Mouse (Mus musculus): ENCODE results near the gene Tmem63a. TPM values are rescaled to one million over a fixed set of nuclear protein-coding genes. Genes with fewer than 3 reads are reported as not detected.

Gene Tmem63a
- polyA plus RNA-seq, 2 experiments: 18.2 to 47.9 TPM

DNA sequence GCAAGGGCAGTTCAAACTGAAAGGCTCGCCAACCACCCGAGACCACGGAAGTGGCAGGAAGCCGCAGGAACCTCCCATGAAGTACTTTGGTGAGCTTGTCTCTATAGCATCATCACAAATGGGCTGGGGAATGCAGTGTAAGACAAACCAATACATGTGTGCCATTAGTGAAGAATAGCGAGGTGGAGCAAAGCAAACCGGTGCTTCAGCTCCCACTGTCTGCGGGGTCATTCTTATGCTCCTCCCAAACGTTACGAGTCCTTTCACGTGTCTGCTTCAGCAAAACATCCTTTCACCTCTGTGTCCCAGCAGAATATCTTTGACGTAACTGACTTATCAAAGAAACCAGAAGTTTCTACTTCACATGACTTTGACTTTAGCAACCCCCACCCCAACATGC, 25.7 kb upstream of the Tmem63a start:
- no peak overlapping the region for H3K4me3 ChIP-seq (replicated peaks; ENCODE audit: low read length)
- no peak for DNase-seq (ENCODE audit: low spot score)
- no peaks in the 10 kb centered on the region for H3K9me3 ChIP-seq (ENCODE audit: control insufficient read depth, low read length)
- no peaks in the 10 kb centered on the region for H3K36me3 ChIP-seq (ENCODE audit: control insufficient read depth, insufficient read depth, low read length)
- H3K27ac ChIP-seq (replicated peaks; ENCODE audit: low read depth, low read length): no peak overlapping the region
- H3K4me1 ChIP-seq (ENCODE audit: control insufficient read depth, insufficient read depth, low read length): peaks cover 21% of the 10 kb centered on the region
- no peak for TF ChIP-seq POLR2A (IDR thresholded peaks at IDR 0.05; ENCODE audit: borderline replicate concordance, extremely low read depth, insufficient read depth, insufficient read length)
- H3K27me3 ChIP-seq (ENCODE audit: control insufficient read depth, insufficient read depth, low read length): no peaks in the 10 kb centered on the region
- WGBS: 87% methylated on average over 11 of the region's 11 CpGs
- no peak for ATAC-seq (ENCODE audit: low FRiP score, low read depth)
- no peak overlapping the region for H3K4me2 ChIP-seq (replicated peaks; ENCODE audit: low read depth, low read length, severe bottlenecking)
- H3K9ac ChIP-seq (ENCODE audit: low read depth, low read length, severe bottlenecking): no peak overlapping the region

GRCm38 (mm10) chr1:180917053-180917452, 25.1 kb upstream of the Tmem63a start:
- peaks cover 17% of the 10 kb centered on the region for H3K4me1 ChIP-seq (ENCODE audit: control insufficient read depth, insufficient read depth, low read length)
- no peak overlapping the region for H3K4me2 ChIP-seq (replicated peaks; ENCODE audit: low read depth, low read length, severe bottlenecking)
- H3K36me3 ChIP-seq (ENCODE audit: control insufficient read depth, insufficient read depth, low read length): no peaks in the 10 kb centered on the region
- DNase-seq (ENCODE audit: low spot score) (no peak), ATAC-seq (ENCODE audit: low FRiP score, low read depth) (no peak)
- no peaks in the 10 kb centered on the region for H3K9me3 ChIP-seq (ENCODE audit: control insufficient read depth, low read length)
- no peaks in the 10 kb centered on the region for H3K27me3 ChIP-seq (ENCODE audit: control insufficient read depth, insufficient read depth, low read length)
- no peak for TF ChIP-seq POLR2A (IDR thresholded peaks at IDR 0.05; ENCODE audit: borderline replicate concordance, extremely low read depth, insufficient read depth, insufficient read length)
- H3K9ac ChIP-seq (ENCODE audit: low read depth, low read length, severe bottlenecking): no peak overlapping the region
- WGBS: 32% methylated on average over 1 of the region's 1 CpGs
- no peak overlapping the region for H3K27ac ChIP-seq (replicated peaks; ENCODE audit: low read depth, low read length)
- no peak overlapping the region for H3K4me3 ChIP-seq (replicated peaks; ENCODE audit: low read length)

DNA sequence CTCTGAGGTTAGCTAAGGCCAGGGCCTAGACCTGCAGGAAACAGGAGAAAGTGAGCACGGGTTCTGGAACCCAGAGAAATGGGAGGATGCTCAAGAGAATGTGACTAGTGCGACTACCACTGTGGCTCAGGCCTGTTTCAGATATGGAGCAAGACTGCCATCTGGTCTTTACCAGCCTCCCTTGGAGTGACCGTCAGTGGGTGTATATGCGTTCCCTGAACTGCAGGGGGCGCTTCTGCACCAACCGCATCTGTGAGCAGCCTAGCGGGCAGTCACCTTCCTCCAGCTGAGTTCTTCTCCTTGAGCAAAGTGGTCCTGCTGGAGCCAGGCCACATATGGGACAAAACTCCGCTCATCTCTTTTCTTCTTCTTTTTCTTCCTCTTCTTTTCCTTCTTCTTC, 22.5 kb upstream of the Tmem63a start:
- Histone ChIP-seq H3K27me3 (ENCODE audit: control insufficient read depth, insufficient read depth, low read length) (no peaks in the 10 kb centered on the region), H3K9ac (ENCODE audit: low read depth, low read length, severe bottlenecking) (no peak overlapping the region), H3K9me3 (ENCODE audit: control insufficient read depth, low read length) (no peaks in the 10 kb centered on the region), H3K36me3 (ENCODE audit: control insufficient read depth, insufficient read depth, low read length) (no peaks in the 10 kb centered on the region), H3K4me3 (replicated peaks; ENCODE audit: low read length) (no peak overlapping the region), H3K4me2 (replicated peaks; ENCODE audit: low read depth, low read length, severe bottlenecking) (no peak overlapping the region), H3K4me1 (ENCODE audit: control insufficient read depth, insufficient read depth, low read length) (no peaks in the 10 kb centered on the region), H3K27ac (replicated peaks; ENCODE audit: low read depth, low read length) (no peak overlapping the region)
- ATAC-seq (ENCODE audit: low FRiP score, low read depth) (no peak), DNase-seq (ENCODE audit: low spot score) (no peak)
- TF ChIP-seq POLR2A (IDR thresholded peaks at IDR 0.05; ENCODE audit: borderline replicate concordance, extremely low read depth, insufficient read depth, insufficient read length): no peak
- WGBS: 39% methylated on average over 8 of the region's 8 CpGs

GRCm38 (mm10) chr1:180922273-180923048, 19.7 kb upstream of the Tmem63a start:
- no peaks in the 10 kb centered on the region for H3K4me1 ChIP-seq (ENCODE audit: control insufficient read depth, insufficient read depth, low read length)
- DNase-seq (ENCODE audit: low spot score) (no peak), ATAC-seq (ENCODE audit: low FRiP score, low read depth) (no peak)
- H3K4me3 ChIP-seq (replicated peaks; ENCODE audit: low read length): no peak overlapping the region
- TF ChIP-seq POLR2A (IDR thresholded peaks at IDR 0.05; ENCODE audit: borderline replicate concordance, extremely low read depth, insufficient read depth, insufficient read length): no peak
- H3K9me3 ChIP-seq (ENCODE audit: control insufficient read depth, low read length): no peaks in the 10 kb centered on the region
- no peak overlapping the region for H3K9ac ChIP-seq (ENCODE audit: low read depth, low read length, severe bottlenecking)
- H3K27ac ChIP-seq (replicated peaks; ENCODE audit: low read depth, low read length): no peak overlapping the region
- H3K4me2 ChIP-seq (replicated peaks; ENCODE audit: low read depth, low read length, severe bottlenecking): no peak overlapping the region
- no peaks in the 10 kb centered on the region for H3K27me3 ChIP-seq (ENCODE audit: control insufficient read depth, insufficient read depth, low read length)
- no peaks in the 10 kb centered on the region for H3K36me3 ChIP-seq (ENCODE audit: control insufficient read depth, insufficient read depth, low read length)
- WGBS: 51% methylated on average over 6 of the region's 6 CpGs

- no peak overlapping the region for H3K4me2 ChIP-seq (replicated peaks; ENCODE audit: low read depth, low read length, severe bottlenecking)
- 40% methylated on average over 2 of the region's 2 CpGs for WGBS
- no peak for DNase-seq (ENCODE audit: low spot score)
- H3K36me3 ChIP-seq (ENCODE audit: control insufficient read depth, insufficient read depth, low read length): no peaks in the 10 kb centered on the region
- H3K9ac ChIP-seq (ENCODE audit: low read depth, low read length, severe bottlenecking): no peak overlapping the region
- ATAC-seq (ENCODE audit: low FRiP score, low read depth): no peak
- no peak overlapping the region for H3K4me3 ChIP-seq (replicated peaks; ENCODE audit: low read length)
- no peak for TF ChIP-seq POLR2A (IDR thresholded peaks at IDR 0.05; ENCODE audit: borderline replicate concordance, extremely low read depth, insufficient read depth, insufficient read length)
- H3K4me1 ChIP-seq (ENCODE audit: control insufficient read depth, insufficient read depth, low read length): no peaks in the 10 kb centered on the region
- no peaks in the 10 kb centered on the region for H3K27me3 ChIP-seq (ENCODE audit: control insufficient read depth, insufficient read depth, low read length)
- H3K9me3 ChIP-seq (ENCODE audit: control insufficient read depth, low read length): no peaks in the 10 kb centered on the region
- no peak overlapping the region for H3K27ac ChIP-seq (replicated peaks; ENCODE audit: low read depth, low read length)
These were observed 17.4 kb upstream of the Tmem63a start for GRCm38 (mm10) chr1:180924737-180925136.

Measured in limb, embryonic 14.5 days (tissue).